Mouse (Mus musculus) limb, embryonic 14.5 days (tissue): ENCODE results near the gene Epn2. TPM values are rescaled to one million over a fixed set of nuclear protein-coding genes. Genes with fewer than 3 reads are reported as not detected.

Source experiments
- ATAC-seq: fragments of 200-750 bp; cut with Nextera tagmentation; 2 replicates; pipeline ENCODE4 v1.8.0; 2017; ENCODE audit warnings: low read depth, moderate number of reproducible peaks, moderate TSS enrichment; ENCODE audit not compliant: low FRiP score
- DNase-seq: peaks from one replicate; pipeline ENCODE4 v3.0.0-alpha.2; 2015; ENCODE audit warnings: low spot score
- H3K27ac ChIP-seq: fragments of 300-500 bp; sonication (generic); replicated peaks from 2 replicates; pipeline ENCODE4 v1.5.1; 2014; ENCODE audit warnings: low read depth, mild to moderate bottlenecking, low read length, moderate library complexity, mixed read lengths
- H3K27me3 ChIP-seq: fragments of 300-500 bp; sonication (generic); 2 replicates; pipeline ENCODE4 v1.6.1; 2014; ENCODE audit warnings: low read length, mixed read lengths; ENCODE audit not compliant: control insufficient read depth, insufficient read depth
- H3K36me3 ChIP-seq: fragments of 300-500 bp; sonication (generic); 2 replicates; pipeline ENCODE4 v1.6.1; 2014; ENCODE audit warnings: mild to moderate bottlenecking, low read length, moderate library complexity, mixed read lengths; ENCODE audit not compliant: control insufficient read depth, insufficient read depth
- H3K4me1 ChIP-seq: fragments of 300-500 bp; sonication (generic); 2 replicates; pipeline ENCODE4 v1.6.1; 2014; ENCODE audit warnings: antibody characterized with exemption, low read length, mixed read lengths; ENCODE audit not compliant: control insufficient read depth, insufficient read depth
- H3K4me2 ChIP-seq: fragments of 300-500 bp; sonication (generic); replicated peaks from 2 replicates; pipeline ENCODE4 v1.6.1; 2014; ENCODE audit warnings: low read depth, mild to moderate bottlenecking, low read length, moderate library complexity; ENCODE audit not compliant: severe bottlenecking
- H3K4me3 ChIP-seq: fragments of 300-500 bp; sonication (generic); replicated peaks from 2 replicates; pipeline ENCODE4 v1.5.1; 2014; ENCODE audit warnings: low read length
- H3K9ac ChIP-seq: fragments of 300-500 bp; sonication (generic); 2 replicates; pipeline ENCODE4 v1.6.1; 2014; ENCODE audit warnings: mild to moderate bottlenecking, low read depth, low read length, moderate library complexity; ENCODE audit not compliant: severe bottlenecking
- H3K9me3 ChIP-seq: fragments of 300-500 bp; sonication (generic); 2 replicates; pipeline ENCODE4 v1.6.1; 2016; ENCODE audit warnings: low read length; ENCODE audit not compliant: control insufficient read depth
- POLR2A ChIP-seq: fragments of 200-500 bp; IDR thresholded peaks from 2 replicates; pipeline ENCODE4 v1.8.0; 2012; ENCODE audit warnings: inconsistent platforms, mild to moderate bottlenecking, moderate library complexity, borderline replicate concordance; ENCODE audit not compliant: insufficient read depth, insufficient read length; ENCODE audit errors: extremely low read depth
- WGBS: fragments of 180-500 bp; shearing (Covaris S2); extraction: QIAGEN DNeasy Blood & Tissue Kit; methylation state at CpG from one replicate; pipeline ENCODE4 v1.1.7; 2014; 5-methylcytosine and 5-hydroxymethylcytosine counted together
- polyA plus RNA-seq, 2 experiments: library from polyadenylated mRNA; depleted of rRNA in 1 of 2; stranded (reverse) in 1 of 2; unstranded in 1 of 2; fragments of >200 nt; fragmentation: Nextera tagmentation in 1 of 2; extraction: Ambion mirVana in 1 of 2; gene quantifications; 2 replicates each; pipeline versions ENCODE4 v1.2.1 to v1.2.3; 2012 to 2014

Epn2 gene
- polyA plus RNA-seq, 2 experiments, result 31.1 to 35.1 TPM

DNA sequence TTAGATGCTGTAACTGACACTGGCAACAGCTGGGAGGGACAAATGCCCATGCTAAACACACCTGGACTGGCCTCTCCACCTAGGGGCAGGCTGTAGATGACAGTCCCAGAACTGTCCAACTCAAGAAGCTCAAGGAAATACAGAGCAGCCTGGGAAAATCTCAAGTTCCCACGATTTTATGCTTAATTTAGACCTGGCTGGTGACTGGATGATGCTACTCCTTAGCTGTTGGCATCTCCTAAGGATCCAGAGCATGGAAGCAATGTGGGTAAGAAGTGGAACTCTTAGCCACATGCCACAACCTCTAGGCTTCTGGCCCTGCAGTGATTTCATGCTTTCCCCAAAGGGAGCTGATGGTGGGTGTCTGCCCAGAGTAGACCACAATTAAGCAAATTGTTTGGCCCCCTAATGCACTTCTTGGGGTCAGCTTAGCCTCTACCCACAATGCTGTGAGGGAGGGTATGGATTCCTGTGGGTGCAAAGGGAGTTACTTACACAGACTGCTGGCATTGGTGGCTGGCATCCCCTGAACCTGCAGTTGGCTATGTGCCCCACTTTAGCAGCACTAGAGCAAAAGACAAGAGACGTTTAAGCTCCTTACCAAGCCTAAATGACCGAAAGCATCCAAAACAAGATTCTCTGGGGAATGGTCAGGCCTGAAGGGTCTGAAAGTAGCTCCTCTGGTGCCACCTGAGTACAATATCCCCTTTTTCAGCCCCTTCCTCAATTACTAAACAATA, 26.3 kb downstream of the Epn2 start:
- H3K36me3 ChIP-seq, result peaks cover 7% of the 10 kb centered on the region
- no peaks in the 10 kb centered on the region for H3K4me1 ChIP-seq
- H3K27ac ChIP-seq, result no peak overlapping the region
- H3K9me3 ChIP-seq, result no peaks in the 10 kb centered on the region
- H3K27me3 ChIP-seq, result no peaks in the 10 kb centered on the region
- no peak for TF ChIP-seq POLR2A
- no peak for DNase-seq
- no peak overlapping the region for H3K4me2 ChIP-seq
- WGBS, result 82% methylated on average over 3 of the region's 3 CpGs
- no peak overlapping the region for H3K4me3 ChIP-seq
- no peak for ATAC-seq
- H3K9ac ChIP-seq, result no peak overlapping the region

DNA sequence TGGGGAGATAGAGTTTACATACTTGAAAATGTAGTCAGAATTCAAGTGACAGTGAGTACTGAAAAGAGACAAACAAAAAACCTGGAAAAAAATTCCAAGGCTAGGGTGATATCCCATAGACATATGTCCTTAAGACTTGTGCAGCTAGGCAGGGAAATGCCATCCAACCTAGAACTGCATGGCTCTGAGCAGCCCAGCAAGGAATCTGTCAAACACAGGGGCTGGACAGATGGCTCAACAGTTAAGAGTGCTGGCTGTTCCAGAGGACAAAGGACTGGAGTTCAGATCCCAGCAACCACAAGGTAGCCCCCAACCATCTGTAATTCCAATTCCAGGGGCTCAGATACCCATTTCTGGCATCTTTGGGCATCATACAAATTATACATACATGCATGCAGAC, 28.9 kb downstream of the Epn2 start:
- no peak for DNase-seq
- TF ChIP-seq POLR2A, result no peak
- no peak for ATAC-seq
- Histone ChIP-seq H3K36me3 (peaks cover 22% of the 10 kb centered on the region), H3K4me1 (no peaks in the 10 kb centered on the region), H3K9ac (no peak overlapping the region), H3K27me3 (no peaks in the 10 kb centered on the region), H3K4me3 (no peak overlapping the region), H3K27ac (no peak overlapping the region), H3K9me3 (no peaks in the 10 kb centered on the region), H3K4me2 (no peak overlapping the region)

DNA sequence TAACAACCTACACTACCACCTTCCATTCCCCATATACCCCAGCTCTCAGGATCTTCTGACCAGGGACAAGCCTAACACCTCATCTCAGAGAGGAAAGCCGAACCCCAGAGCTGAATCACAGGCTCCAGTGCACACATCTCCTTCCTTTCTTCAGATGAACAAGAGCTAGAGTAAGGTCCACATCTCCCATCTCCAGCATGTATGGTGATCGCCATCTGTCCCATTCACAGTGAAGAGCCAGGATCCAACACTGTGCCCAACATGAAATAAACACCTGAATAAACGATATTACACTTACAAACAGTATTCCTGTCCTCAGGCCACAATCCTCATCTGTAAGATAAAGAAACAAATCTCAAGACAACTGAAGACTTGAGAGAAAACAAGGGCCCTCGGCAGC, 31.8 kb downstream of the Epn2 start:
- no peak for DNase-seq
- H3K9ac ChIP-seq, result no peak overlapping the region
- no peak overlapping the region for H3K4me3 ChIP-seq
- H3K4me2 ChIP-seq, result no peak overlapping the region
- H3K36me3 ChIP-seq, result peaks cover 40% of the 10 kb centered on the region
- H3K9me3 ChIP-seq, result no peaks in the 10 kb centered on the region
- no peaks in the 10 kb centered on the region for H3K27me3 ChIP-seq
- ATAC-seq, result no peak
- H3K27ac ChIP-seq, result no peak overlapping the region
- H3K4me1 ChIP-seq, result no peaks in the 10 kb centered on the region
- no peak for TF ChIP-seq POLR2A
- 86% methylated on average over 4 of the region's 4 CpGs for WGBS

DNA sequence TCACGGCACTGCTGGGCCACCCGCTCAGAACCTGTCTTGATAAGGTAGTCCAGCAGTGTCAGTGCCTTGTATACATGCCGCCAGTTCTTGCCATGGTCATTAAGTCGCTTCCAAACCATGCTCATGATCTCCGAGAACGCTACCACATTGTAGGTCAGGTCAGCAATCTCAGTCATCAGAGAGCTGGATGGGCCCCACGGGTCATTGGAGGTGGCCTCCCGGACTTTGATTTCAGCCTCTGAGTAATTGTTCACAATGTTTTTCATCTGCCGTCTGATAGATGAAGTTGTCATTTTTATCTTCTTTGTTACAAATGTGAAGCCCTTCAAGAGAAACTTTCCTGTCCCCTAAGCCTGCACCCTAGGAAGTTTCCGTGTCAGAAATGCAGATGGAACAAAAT, 33.0 kb downstream of the Epn2 start:
- Histone ChIP-seq H3K4me2 (no peak overlapping the region), H3K9ac (no peak overlapping the region), H3K9me3 (no peaks in the 10 kb centered on the region), H3K27me3 (no peaks in the 10 kb centered on the region), H3K4me3 (no peak overlapping the region), H3K4me1 (no peaks in the 10 kb centered on the region), H3K27ac (no peak overlapping the region), H3K36me3 (peaks cover 43% of the 10 kb centered on the region)
- DNase-seq (no peak), ATAC-seq (no peak)
- WGBS, result 90% methylated on average over 10 of the region's 10 CpGs
- no peak for TF ChIP-seq POLR2A

DNA sequence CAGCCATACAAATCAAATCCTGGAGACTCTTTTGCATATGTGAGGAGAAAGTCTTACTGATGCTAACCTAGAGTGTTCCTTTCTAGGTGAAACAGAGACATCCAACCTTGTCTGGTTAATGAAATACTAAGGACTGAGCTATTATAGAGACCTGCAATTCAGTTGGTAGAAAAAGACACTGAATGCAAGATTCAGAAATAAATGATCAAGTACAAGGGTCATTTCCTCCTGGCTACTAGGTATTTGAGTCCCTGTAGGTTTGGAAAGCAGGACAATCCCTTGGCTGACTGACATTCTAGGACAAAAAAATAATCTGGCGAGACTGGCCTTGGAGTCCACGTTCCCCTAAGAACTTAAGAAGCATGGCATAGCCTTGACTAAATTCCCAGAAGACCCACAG, 33.9 kb downstream of the Epn2 start:
- Histone ChIP-seq H3K4me3 (no peak overlapping the region), H3K27ac (no peak overlapping the region), H3K36me3 (peaks cover 48% of the 10 kb centered on the region), H3K9ac (no peak overlapping the region), H3K9me3 (no peaks in the 10 kb centered on the region), H3K4me2 (no peak overlapping the region), H3K4me1 (no peaks in the 10 kb centered on the region), H3K27me3 (no peaks in the 10 kb centered on the region)
- no peak for DNase-seq
- WGBS, result 91% methylated on average over 2 of the region's 2 CpGs
- no peak for ATAC-seq
- TF ChIP-seq POLR2A, result no peak

DNA sequence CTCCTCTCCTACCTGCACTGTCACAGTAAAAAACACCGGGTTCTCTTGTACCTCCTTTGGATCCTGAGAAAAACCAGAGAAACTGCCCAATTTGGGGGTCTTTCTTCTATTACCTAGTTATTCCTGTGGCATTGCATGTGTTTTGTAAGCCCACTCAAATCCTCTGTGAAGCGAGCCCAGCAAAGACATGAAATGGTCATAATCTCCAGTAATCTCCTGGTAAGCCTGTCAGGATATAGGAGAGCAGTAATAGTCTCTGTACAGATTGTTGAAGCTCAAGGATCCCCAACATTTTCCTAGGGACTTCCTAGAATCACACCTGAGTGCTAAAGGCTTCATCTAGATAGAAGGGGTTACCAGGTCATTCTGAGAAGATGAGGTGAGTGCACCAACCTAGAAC, 38.4 kb downstream of the Epn2 start:
- H3K9me3 ChIP-seq, result no peaks in the 10 kb centered on the region
- H3K4me3 ChIP-seq, result no peak overlapping the region
- DNase-seq (no peak), ATAC-seq (no peak)
- TF ChIP-seq POLR2A, result no peak
- H3K27me3 ChIP-seq, result no peaks in the 10 kb centered on the region
- H3K9ac ChIP-seq, result no peak overlapping the region
- no peak overlapping the region for H3K27ac ChIP-seq
- WGBS, result 89% methylated on average over 2 of the region's 2 CpGs
- H3K4me1 ChIP-seq, result no peaks in the 10 kb centered on the region
- H3K36me3 ChIP-seq, result peaks cover 48% of the 10 kb centered on the region
- no peak overlapping the region for H3K4me2 ChIP-seq
